Mouse (Mus musculus): ENCODE results near the gene Slc8b1. TPM values are rescaled to one million over a fixed set of nuclear protein-coding genes. Genes with fewer than 3 reads are reported as not detected.

Gene Slc8b1
- polyA plus RNA-seq, 1 experiment from 2014 or later: 1.9 TPM

DNA sequence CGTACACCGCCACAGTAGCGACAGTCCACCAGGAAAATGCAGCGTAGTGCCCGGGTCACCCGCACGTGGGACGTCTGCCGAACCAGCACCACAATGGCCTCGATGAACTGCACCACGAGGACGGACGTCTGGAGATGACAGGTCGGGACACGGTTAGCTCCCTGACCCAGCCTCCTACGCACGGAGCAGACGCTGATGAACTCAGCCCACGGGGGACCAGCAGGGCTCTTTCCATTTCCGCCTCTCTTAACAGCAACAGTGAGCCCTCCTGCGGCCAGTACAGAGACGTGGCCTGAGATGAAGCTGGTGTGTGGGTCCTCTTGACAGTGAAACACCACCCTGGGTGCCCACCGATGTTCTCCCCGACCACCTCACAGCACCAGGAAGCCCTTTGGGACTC, 44.9 kb downstream of the Slc8b1 start:
- no peaks in the 10 kb centered on the region for H3K9me3 ChIP-seq (ENCODE audit: control insufficient read depth, low read length)
- H3K4me3 ChIP-seq (replicated peaks; ENCODE audit: low read length): no peak overlapping the region
- ATAC-seq: no peak
- no peak overlapping the region for H3K4me2 ChIP-seq (ENCODE audit: low read length)
- H3K36me3 ChIP-seq (ENCODE audit: control insufficient read depth, insufficient read depth): peaks cover 8% of the 10 kb centered on the region; the same call in 1 of the 2 replicates
- H3K9ac ChIP-seq (replicated peaks; ENCODE audit: low read depth, low read length): no peak overlapping the region
- no peaks in the 10 kb centered on the region for H3K27me3 ChIP-seq (replicated peaks; ENCODE audit: control insufficient read depth, insufficient read depth, low read length)
- no peak overlapping the region for H3K27ac ChIP-seq (ENCODE audit: low read length)
- WGBS: 85% methylated on average over 24 of the region's 24 CpGs
- peaks cover 3% of the 10 kb centered on the region for H3K4me1 ChIP-seq (replicated peaks; ENCODE audit: control insufficient read depth, insufficient read depth, low read length)

DNA sequence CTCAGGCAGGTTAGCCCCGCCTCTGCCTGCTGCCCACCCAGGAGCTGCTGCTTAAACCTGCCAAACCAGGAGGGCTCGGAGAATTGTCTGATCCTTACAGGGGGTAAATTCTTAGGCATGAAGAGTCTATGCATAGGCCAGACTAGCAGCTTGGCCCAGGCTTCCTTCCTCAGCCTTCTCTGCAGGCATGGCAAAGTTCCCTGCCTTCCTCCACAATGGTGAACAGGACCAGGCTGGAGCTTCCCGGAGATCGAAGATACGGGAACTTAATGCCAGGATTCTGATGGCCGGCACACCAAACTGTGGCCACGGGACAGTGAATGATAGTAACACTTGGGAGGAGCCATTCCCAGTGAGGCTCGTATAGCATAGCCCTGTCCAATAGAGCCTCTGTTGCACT, 47.1 kb downstream of the Slc8b1 start:
- Histone ChIP-seq H3K4me2 (ENCODE audit: low read length) (no peak overlapping the region), H3K36me3 (ENCODE audit: control insufficient read depth, insufficient read depth) (peaks cover 5% of the 10 kb centered on the region; the same call in 1 of the 2 replicates), H3K27ac (ENCODE audit: low read length) (no peak overlapping the region), H3K27me3 (replicated peaks; ENCODE audit: control insufficient read depth, insufficient read depth, low read length) (no peaks in the 10 kb centered on the region), H3K4me3 (replicated peaks; ENCODE audit: low read length) (no peak overlapping the region), H3K4me1 (replicated peaks; ENCODE audit: control insufficient read depth, insufficient read depth, low read length) (peaks cover 7% of the 10 kb centered on the region), H3K9me3 (ENCODE audit: control insufficient read depth, low read length) (no peaks in the 10 kb centered on the region), H3K9ac (replicated peaks; ENCODE audit: low read depth, low read length) (no peak overlapping the region)
- ATAC-seq: no peak
- WGBS: 72% methylated on average over 8 of the region's 8 CpGs

DNA sequence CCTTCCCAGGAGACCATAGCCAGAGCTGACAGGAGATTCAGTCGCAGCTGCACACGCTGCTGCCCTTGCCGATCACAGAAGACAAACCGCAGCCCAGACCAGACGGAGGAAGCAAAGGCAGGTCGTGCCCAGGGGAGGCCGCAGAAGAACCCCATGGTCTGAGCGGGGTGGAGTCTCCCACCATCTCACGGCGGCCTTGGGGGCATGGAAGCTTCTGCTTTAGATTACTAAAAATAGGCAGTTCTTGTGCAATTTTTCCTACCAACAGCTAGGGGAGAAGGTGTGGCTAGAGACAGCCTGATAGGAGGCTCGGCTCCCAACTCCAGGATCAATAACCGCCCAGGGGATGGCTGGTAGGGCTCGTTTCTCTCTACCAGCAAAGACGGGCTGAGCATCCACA, 47.8 kb downstream of the Slc8b1 start:
- no peaks in the 10 kb centered on the region for H3K9me3 ChIP-seq (ENCODE audit: control insufficient read depth, low read length)
- no peak overlapping the region for H3K4me2 ChIP-seq (ENCODE audit: low read length)
- H3K27ac ChIP-seq (ENCODE audit: low read length): no peak overlapping the region
- peaks cover 11% of the 10 kb centered on the region for H3K4me1 ChIP-seq (replicated peaks; ENCODE audit: control insufficient read depth, insufficient read depth, low read length)
- H3K9ac ChIP-seq (replicated peaks; ENCODE audit: low read depth, low read length): no peak overlapping the region
- H3K27me3 ChIP-seq (replicated peaks; ENCODE audit: control insufficient read depth, insufficient read depth, low read length): no peaks in the 10 kb centered on the region
- no peak overlapping the region for H3K4me3 ChIP-seq (replicated peaks; ENCODE audit: low read length)
- WGBS: 82% methylated on average over 14 of the region's 14 CpGs
- no peak for ATAC-seq
- no peaks in the 10 kb centered on the region; the same call in 1 of the 2 replicates for H3K36me3 ChIP-seq (ENCODE audit: control insufficient read depth, insufficient read depth)

DNA sequence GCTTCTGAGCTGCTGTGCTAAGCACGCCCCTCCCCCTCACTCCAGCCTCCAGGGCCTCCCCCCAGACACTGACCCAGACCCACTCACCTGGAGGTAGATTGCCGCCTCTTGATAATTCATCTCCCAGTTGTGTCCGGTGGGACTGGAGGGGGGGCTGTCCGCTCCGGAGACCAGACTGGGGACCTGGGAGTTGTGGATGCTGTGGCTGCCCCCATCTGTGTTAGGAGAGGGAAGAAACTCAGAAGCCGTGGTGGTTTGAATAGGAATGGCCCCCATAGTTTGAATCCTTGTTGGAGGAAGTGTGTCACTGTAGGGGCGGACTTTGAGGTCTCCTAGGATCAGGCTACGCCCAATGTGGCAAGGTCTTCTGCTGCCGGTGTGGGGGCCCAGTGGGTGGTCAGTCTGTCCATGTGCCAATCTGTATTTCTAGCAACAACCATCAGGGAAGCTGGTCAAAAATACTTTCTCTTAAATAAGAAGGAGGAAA, 49.2 kb downstream of the Slc8b1 start:
- Histone ChIP-seq H3K4me2 (ENCODE audit: low read length) (no peak overlapping the region), H3K4me1 (replicated peaks; ENCODE audit: control insufficient read depth, insufficient read depth, low read length) (peaks cover 17% of the 10 kb centered on the region), H3K9me3 (ENCODE audit: control insufficient read depth, low read length) (no peaks in the 10 kb centered on the region), H3K4me3 (replicated peaks; ENCODE audit: low read length) (no peak overlapping the region), H3K27ac (ENCODE audit: low read length) (no peak overlapping the region), H3K27me3 (replicated peaks; ENCODE audit: control insufficient read depth, insufficient read depth, low read length) (no peaks in the 10 kb centered on the region), H3K36me3 (ENCODE audit: control insufficient read depth, insufficient read depth) (no peaks in the 10 kb centered on the region; the same call in 1 of the 2 replicates), H3K9ac (replicated peaks; ENCODE audit: low read depth, low read length) (no peak overlapping the region)
- ATAC-seq: no peak
- 79% methylated on average over 9 of the region's 9 CpGs for WGBS

DNA sequence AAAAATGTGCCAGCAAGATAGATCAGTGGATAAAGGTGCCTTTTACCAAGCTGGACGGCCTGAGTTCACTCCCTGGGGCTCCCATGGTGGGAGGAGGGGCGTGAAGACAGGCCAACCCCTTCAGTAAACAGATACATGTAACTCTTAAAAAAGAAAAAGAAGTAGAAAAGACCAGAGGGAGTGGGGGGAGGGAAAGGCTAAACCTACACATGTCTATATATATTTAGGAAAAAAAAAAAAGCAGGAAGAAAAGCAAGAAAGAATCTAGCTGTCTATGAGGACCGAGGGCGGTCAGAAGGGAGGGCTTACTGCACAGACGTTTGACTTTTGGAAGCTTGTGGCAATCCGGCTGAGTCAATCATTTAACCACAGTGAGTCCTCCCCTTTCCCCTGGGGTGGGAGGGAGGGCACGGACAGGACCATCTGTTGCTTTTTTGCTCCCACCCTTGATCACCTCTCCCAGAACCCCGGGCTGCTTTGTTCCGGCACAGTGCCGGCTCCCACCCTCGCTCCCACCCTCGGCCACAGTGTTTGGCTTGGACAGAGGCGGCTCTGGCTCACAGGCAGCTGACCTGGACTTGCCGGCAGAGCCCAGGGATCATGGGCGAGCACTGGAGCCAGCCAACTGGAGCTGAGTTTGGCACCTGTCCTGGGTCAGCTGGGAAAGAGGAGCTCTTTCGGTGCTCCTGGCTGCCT, 49.8 kb downstream of the Slc8b1 start:
- WGBS: 20% methylated on average over 16 of the region's 16 CpGs
- Histone ChIP-seq H3K4me2 (ENCODE audit: low read length) (no peak overlapping the region), H3K27me3 (replicated peaks; ENCODE audit: control insufficient read depth, insufficient read depth, low read length) (no peaks in the 10 kb centered on the region), H3K9me3 (ENCODE audit: control insufficient read depth, low read length) (no peaks in the 10 kb centered on the region), H3K36me3 (ENCODE audit: control insufficient read depth, insufficient read depth) (no peaks in the 10 kb centered on the region; the same call in 1 of the 2 replicates), H3K4me1 (replicated peaks; ENCODE audit: control insufficient read depth, insufficient read depth, low read length) (peaks cover 23% of the 10 kb centered on the region), H3K4me3 (replicated peaks; ENCODE audit: low read length) (no peak overlapping the region), H3K27ac (ENCODE audit: low read length) (no peak overlapping the region), H3K9ac (replicated peaks; ENCODE audit: low read depth, low read length) (no peak overlapping the region)
- peak; percentile 51 for ATAC-seq

DNA sequence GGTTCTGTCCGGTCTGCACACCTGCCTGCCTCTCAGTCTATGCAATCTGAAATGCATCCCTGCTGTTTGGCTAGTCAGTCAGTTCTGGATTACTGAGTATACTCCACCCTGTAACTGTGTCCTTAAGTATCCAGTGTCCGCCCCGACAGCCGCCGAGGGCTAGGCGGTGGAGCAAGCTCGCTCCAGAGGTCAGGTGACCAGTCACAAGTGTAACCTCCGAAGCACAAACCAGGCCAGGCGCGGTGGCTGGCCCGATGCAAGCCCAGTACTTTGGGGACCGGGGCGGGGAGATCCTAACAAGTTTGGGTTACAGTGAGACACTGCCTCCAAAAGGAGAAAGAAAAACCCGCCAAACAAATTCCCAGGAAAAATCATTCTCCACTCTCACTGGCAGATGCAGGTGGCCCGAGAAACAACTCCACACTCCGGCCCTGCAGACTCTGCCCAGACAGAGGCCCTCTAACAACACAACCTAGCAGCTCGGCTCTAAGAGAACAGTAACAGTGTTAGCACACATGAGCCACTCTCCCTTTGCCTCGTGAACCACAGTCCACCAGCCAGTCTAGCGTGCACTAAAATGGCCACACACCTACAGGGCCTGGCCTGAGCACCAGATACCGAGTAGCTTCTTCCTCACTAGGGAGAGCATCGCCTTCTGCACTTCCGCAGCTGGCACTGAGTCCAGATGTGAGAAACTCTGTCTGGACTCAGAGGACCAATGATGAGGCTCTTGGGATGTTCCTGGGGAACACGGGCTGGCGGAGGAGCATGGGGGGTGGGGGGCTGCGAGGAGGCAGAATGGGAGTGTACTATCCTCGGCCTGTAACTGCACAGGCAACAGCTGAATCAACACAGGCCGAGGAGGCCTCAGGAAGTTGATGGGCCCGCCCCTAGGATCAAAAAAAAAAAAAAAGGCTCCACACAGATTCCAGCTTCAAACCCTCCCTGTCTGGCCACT, 52.3 kb downstream of the Slc8b1 start:
- Histone ChIP-seq H3K4me2 (ENCODE audit: low read length) (no peak overlapping the region), H3K9me3 (ENCODE audit: control insufficient read depth, low read length) (no peaks in the 10 kb centered on the region), H3K27me3 (replicated peaks; ENCODE audit: control insufficient read depth, insufficient read depth, low read length) (no peaks in the 10 kb centered on the region), H3K36me3 (ENCODE audit: control insufficient read depth, insufficient read depth) (no peaks in the 10 kb centered on the region; the same call in 1 of the 2 replicates), H3K4me3 (replicated peaks; ENCODE audit: low read length) (no peak overlapping the region), H3K27ac (ENCODE audit: low read length) (peak overlapping the region; percentile 33; the same call in 1 of the 2 replicates), H3K9ac (replicated peaks; ENCODE audit: low read depth, low read length) (no peak overlapping the region), H3K4me1 (replicated peaks; ENCODE audit: control insufficient read depth, insufficient read depth, low read length) (peaks cover 48% of the 10 kb centered on the region)
- 64% methylated on average over 28 of the region's 28 CpGs for WGBS
- ATAC-seq: no peak

DNA sequence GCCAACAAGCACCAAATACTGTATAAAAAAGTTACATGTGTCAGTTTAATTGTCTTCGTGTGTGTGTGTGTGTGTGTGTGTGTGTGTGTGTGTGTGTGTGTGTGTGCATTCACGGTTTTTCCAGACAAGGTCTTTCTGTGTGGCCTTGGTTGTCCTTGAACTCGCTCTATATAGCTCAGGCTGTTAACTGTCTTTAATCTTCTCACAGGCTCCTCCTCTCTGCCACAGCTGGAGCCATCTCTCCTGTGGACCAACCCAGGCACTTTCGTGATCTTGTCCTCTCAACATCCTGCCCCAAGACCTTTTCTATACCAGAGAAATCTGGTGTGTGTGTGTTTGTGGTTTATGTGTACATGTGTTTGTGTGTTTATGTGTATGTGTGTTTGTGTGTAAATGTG, 52.9 kb downstream of the Slc8b1 start:
- 70% methylated on average over 4 of the region's 4 CpGs for WGBS
- H3K27me3 ChIP-seq (replicated peaks; ENCODE audit: control insufficient read depth, insufficient read depth, low read length): no peaks in the 10 kb centered on the region
- H3K4me2 ChIP-seq (ENCODE audit: low read length): no peak overlapping the region
- H3K9me3 ChIP-seq (ENCODE audit: control insufficient read depth, low read length): no peaks in the 10 kb centered on the region
- H3K27ac ChIP-seq (ENCODE audit: low read length): no peak overlapping the region
- no peak overlapping the region for H3K4me3 ChIP-seq (replicated peaks; ENCODE audit: low read length)
- ATAC-seq: no peak
- no peak overlapping the region for H3K9ac ChIP-seq (replicated peaks; ENCODE audit: low read depth, low read length)
- peaks cover 54% of the 10 kb centered on the region for H3K4me1 ChIP-seq (replicated peaks; ENCODE audit: control insufficient read depth, insufficient read depth, low read length)
- no peaks in the 10 kb centered on the region; the same call in 1 of the 2 replicates for H3K36me3 ChIP-seq (ENCODE audit: control insufficient read depth, insufficient read depth)

DNA sequence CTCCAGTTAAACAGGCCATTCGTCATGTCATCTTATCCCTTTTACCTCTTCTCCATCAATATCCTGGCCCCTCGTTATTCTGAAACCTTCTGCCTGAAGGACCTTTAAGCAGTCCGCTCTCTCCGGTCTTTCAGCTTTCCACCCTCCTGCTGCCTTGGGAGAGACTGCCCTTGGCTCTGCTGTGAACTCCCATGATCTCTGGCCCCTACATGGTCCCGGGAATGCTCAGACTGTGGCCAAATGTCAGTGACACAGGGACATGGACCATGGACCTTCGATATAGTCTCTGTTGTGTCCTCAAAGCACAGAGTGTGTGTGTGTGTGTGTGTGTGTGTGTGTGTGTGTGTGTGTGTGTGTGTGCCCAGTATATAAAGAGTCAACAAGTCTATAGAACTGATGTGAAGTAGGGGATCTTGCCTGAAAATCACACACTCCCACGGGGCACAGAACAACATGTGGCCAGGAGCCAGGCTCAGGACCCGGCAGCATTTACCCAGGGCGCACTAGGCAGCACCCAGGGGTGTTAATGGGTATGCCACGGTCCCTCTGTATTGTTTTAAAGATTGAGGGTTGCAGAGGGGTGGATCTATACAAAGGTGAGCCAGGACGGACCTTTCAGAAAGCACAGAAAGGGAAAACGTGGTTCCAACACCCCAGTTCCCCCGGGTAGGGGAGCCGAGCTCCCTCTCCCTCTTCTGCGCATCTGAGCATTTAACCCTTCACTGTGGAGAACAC, 54.4 kb downstream of the Slc8b1 start:
- H3K9me3 ChIP-seq (ENCODE audit: control insufficient read depth, low read length): no peaks in the 10 kb centered on the region
- WGBS: 16% methylated on average over 15 of the region's 15 CpGs

More for the DNA sequence above, 54.4 kb downstream of the Slc8b1 start:
- H3K36me3 ChIP-seq (ENCODE audit: control insufficient read depth, insufficient read depth): no peaks in the 10 kb centered on the region; the same call in 1 of the 2 replicates
- H3K4me1 ChIP-seq (replicated peaks; ENCODE audit: control insufficient read depth, insufficient read depth, low read length): peaks cover 62% of the 10 kb centered on the region
- peak; percentile 35; the same call in 1 of the 2 replicates for ATAC-seq
- peak overlapping the region; percentile 91 for H3K27ac ChIP-seq (ENCODE audit: low read length)
- H3K27me3 ChIP-seq (replicated peaks; ENCODE audit: control insufficient read depth, insufficient read depth, low read length): no peaks in the 10 kb centered on the region
- 0 out of 2 replicates have a peak overlapping the region, but pooled peaks have one; percentile 23 for H3K4me2 ChIP-seq (ENCODE audit: low read length)
- no peak overlapping the region for H3K4me3 ChIP-seq (replicated peaks; ENCODE audit: low read length)
- H3K9ac ChIP-seq (replicated peaks; ENCODE audit: low read depth, low read length): peak overlapping the region; percentile 12
